Mouse (Mus musculus): ENCODE measurements at regions not wholly inside any gene's neighbourhood (a gene's known extent, or its start where the extent isn't known, plus 50 kb on each side); places are given as distances from the start of the nearest gene placed in this dataset.

DNA sequence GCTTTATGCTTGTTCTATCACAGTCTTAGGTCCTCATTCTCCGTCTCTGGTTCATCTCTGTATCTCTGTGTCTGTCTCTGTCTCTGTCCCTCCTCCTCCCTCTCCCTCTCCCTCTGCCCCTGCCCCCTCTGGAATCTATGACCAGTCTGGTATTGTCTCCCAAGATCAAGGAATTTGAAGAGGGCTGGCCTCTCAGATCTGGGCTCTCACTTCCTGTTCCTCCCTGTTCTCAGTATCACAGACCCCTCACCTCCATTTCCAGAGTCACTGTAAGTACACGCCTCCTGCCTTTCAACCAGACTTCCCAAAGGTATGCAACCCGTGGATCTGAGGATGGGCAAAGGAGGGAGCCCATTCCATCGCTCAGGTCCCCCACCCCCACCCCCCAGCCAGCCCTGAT is 144.7 kb upstream of the Jarid2 start:
- Histone ChIP-seq H3K9ac (ENCODE audit: low read length) (no peak overlapping the region), H3K4me1 (replicated peaks; ENCODE audit: control insufficient read depth, insufficient read depth) (no peaks in the 10 kb centered on the region), H3K36me3 (ENCODE audit: control insufficient read depth, insufficient read depth, low read length) (no peaks in the 10 kb centered on the region), H3K4me2 (replicated peaks; ENCODE audit: low read depth) (no peak overlapping the region), H3K9me3 (ENCODE audit: control insufficient read depth, low read length) (no peaks in the 10 kb centered on the region), H3K27me3 (ENCODE audit: control insufficient read depth, insufficient read depth, low read length) (no peaks in the 10 kb centered on the region), H3K4me3 (ENCODE audit: low read depth, low read length) (no peak overlapping the region), H3K27ac (replicated peaks) (no peak overlapping the region)
- DNase-seq (ENCODE audit: low spot score) (no peak), ATAC-seq (ENCODE audit: low FRiP score, low TSS enrichment) (no peak)
- WGBS = 86% methylated on average over 2 of the region's 4 CpGs
- TF ChIP-seq CTCF (IDR thresholded peaks at IDR 0.05; ENCODE audit: low read depth) = no peak
- TF ChIP-seq EP300 (optimal IDR thresholded peaks at IDR 0.05) = no peak

- 53% methylated on average over 4 of the region's 4 CpGs for WGBS
Observed at GRCm38 (mm10) chr13:44587846-44588245, 141.4 kb upstream of the Jarid2 start.

DNA sequence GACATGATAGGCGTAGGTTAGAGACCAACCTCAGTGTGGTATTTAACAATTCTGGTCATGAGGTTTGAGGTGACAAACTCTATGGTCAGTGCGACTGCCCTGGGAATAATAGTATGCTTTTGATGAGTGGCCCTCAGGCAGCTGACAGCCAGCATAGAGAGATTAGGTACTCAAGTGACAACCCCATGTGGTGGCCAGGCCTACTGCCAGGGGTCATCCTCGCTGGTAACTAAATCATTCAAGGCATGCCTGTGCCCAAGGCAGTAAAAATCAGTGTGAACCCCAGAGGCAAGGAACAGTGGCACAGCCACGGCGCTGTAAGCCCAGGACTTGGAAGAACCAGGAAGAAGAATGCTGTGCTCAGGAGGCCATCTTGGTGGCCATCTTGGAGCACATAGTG is 134.6 kb upstream of the Jarid2 start:
- H3K36me3 ChIP-seq (ENCODE audit: control insufficient read depth, insufficient read depth, low read length) = no peaks in the 10 kb centered on the region
- no peaks in the 10 kb centered on the region for H3K27me3 ChIP-seq (ENCODE audit: control insufficient read depth, insufficient read depth, low read length)
- 91% methylated on average over 5 of the region's 5 CpGs for WGBS
- no peaks in the 10 kb centered on the region for H3K9me3 ChIP-seq (ENCODE audit: control insufficient read depth, low read length)
- H3K9ac ChIP-seq (ENCODE audit: low read length) = no peak overlapping the region
- DNase-seq (ENCODE audit: low spot score) (no peak), ATAC-seq (ENCODE audit: low FRiP score, low TSS enrichment) (no peak)
- no peak overlapping the region for H3K4me2 ChIP-seq (replicated peaks; ENCODE audit: low read depth)
- TF ChIP-seq CTCF (IDR thresholded peaks at IDR 0.05; ENCODE audit: low read depth) (no peak), EP300 (optimal IDR thresholded peaks at IDR 0.05) (no peak)
- H3K4me3 ChIP-seq (ENCODE audit: low read depth, low read length) = no peak overlapping the region
- H3K4me1 ChIP-seq (replicated peaks; ENCODE audit: control insufficient read depth, insufficient read depth) = no peaks in the 10 kb centered on the region
- H3K27ac ChIP-seq (replicated peaks) = no peak overlapping the region

More at GRCm38 (mm10) chr13:44587846-44588245, 141.4 kb upstream of the Jarid2 start:
- no peaks in the 10 kb centered on the region for H3K9me3 ChIP-seq (ENCODE audit: control insufficient read depth, low read length)
- H3K4me3 ChIP-seq (ENCODE audit: low read depth, low read length) = no peak overlapping the region
- no peak overlapping the region for H3K27ac ChIP-seq (replicated peaks)
- no peak overlapping the region for H3K4me2 ChIP-seq (replicated peaks; ENCODE audit: low read depth)
- no peaks in the 10 kb centered on the region for H3K4me1 ChIP-seq (replicated peaks; ENCODE audit: control insufficient read depth, insufficient read depth)
- H3K36me3 ChIP-seq (ENCODE audit: control insufficient read depth, insufficient read depth, low read length) = no peaks in the 10 kb centered on the region
- ATAC-seq (ENCODE audit: low FRiP score, low TSS enrichment) (no peak), DNase-seq (ENCODE audit: low spot score) (no peak)
- no peak overlapping the region for H3K9ac ChIP-seq (ENCODE audit: low read length)
- TF ChIP-seq CTCF (IDR thresholded peaks at IDR 0.05; ENCODE audit: low read depth) = no peak
- no peaks in the 10 kb centered on the region for H3K27me3 ChIP-seq (ENCODE audit: control insufficient read depth, insufficient read depth, low read length)

DNA sequence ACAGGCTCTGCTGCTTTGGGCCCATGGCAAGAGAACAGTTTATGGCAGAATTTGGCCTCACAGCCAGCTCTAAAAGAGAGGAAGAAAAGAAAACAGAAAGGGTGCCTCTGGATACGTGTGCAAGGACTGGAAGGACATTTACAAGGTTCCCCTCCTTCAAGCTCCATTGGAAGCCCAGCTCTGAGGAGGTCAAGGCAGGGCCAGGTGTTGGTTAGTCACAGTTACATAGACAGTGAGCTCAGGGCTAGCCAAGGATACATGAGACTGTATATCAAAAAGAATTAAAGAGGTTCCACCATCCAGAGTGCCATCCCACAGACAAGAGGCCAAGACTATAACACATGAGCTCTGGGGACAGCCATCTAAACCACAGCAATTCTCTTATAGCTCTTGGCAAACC is 131.6 kb upstream of the Jarid2 start:
- no peaks in the 10 kb centered on the region for H3K4me1 ChIP-seq (replicated peaks; ENCODE audit: control insufficient read depth, insufficient read depth)
- WGBS = 80% methylated on average over 1 of the region's 1 CpGs

DNA sequence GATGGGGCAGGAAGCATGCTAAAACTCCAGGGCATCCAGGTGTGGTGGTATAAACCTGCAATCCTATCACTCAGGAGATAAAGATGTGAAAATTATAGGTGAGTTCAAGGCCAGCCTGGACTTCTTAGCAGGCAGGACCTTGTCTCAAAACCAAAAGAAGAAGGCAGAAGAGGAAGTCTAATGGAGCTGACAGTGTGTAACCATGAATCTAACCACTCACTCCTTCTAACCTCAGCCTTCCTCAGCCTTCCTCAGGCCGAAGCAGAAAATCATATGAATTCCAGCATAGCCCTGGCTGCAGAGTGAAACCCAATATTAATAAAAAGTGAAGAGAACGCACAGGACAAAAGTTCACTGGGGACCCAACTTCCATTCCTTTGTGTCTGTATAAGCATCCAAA is 128.2 kb upstream of the Jarid2 start:
- 89% methylated on average over 2 of the region's 2 CpGs for WGBS
- DNase-seq (ENCODE audit: low spot score) = no peak
- no peak overlapping the region for H3K27ac ChIP-seq (replicated peaks)

More for the DNA sequence above, 131.6 kb upstream of the Jarid2 start:
- TF ChIP-seq CTCF (IDR thresholded peaks at IDR 0.05; ENCODE audit: low read depth) (no peak), EP300 (optimal IDR thresholded peaks at IDR 0.05) (no peak)
- no peak overlapping the region for H3K9ac ChIP-seq (ENCODE audit: low read length)
- no peaks in the 10 kb centered on the region for H3K36me3 ChIP-seq (ENCODE audit: control insufficient read depth, insufficient read depth, low read length)
- no peak for ATAC-seq (ENCODE audit: low FRiP score, low TSS enrichment)
- no peak overlapping the region for H3K4me3 ChIP-seq (ENCODE audit: low read depth, low read length)
- DNase-seq (ENCODE audit: low spot score) = no peak
- no peak overlapping the region for H3K27ac ChIP-seq (replicated peaks)
- no peaks in the 10 kb centered on the region for H3K27me3 ChIP-seq (ENCODE audit: control insufficient read depth, insufficient read depth, low read length)
- no peaks in the 10 kb centered on the region for H3K9me3 ChIP-seq (ENCODE audit: control insufficient read depth, low read length)
- no peak overlapping the region for H3K4me2 ChIP-seq (replicated peaks; ENCODE audit: low read depth)

GRCm38 (mm10) chr13:44602658-44603057 is 126.6 kb upstream of the Jarid2 start:
- 42% methylated on average over 6 of the region's 6 CpGs for WGBS
- no peaks in the 10 kb centered on the region for H3K9me3 ChIP-seq (ENCODE audit: control insufficient read depth, low read length)
- H3K36me3 ChIP-seq (ENCODE audit: control insufficient read depth, insufficient read depth, low read length) = no peaks in the 10 kb centered on the region
- H3K27ac ChIP-seq (replicated peaks) = no peak overlapping the region
- no peak overlapping the region for H3K4me2 ChIP-seq (replicated peaks; ENCODE audit: low read depth)
- no peak overlapping the region for H3K4me3 ChIP-seq (ENCODE audit: low read depth, low read length)
- no peaks in the 10 kb centered on the region for H3K27me3 ChIP-seq (ENCODE audit: control insufficient read depth, insufficient read depth, low read length)
- no peak for ATAC-seq (ENCODE audit: low FRiP score, low TSS enrichment)
- no peak overlapping the region for H3K9ac ChIP-seq (ENCODE audit: low read length)
- TF ChIP-seq EP300 (optimal IDR thresholded peaks at IDR 0.05) = no peak
- no peak for TF ChIP-seq CTCF (IDR thresholded peaks at IDR 0.05; ENCODE audit: low read depth)
- no peaks in the 10 kb centered on the region for H3K4me1 ChIP-seq (replicated peaks; ENCODE audit: control insufficient read depth, insufficient read depth)
- DNase-seq (ENCODE audit: low spot score) = no peak

More for the DNA sequence above, 128.2 kb upstream of the Jarid2 start:
- no peaks in the 10 kb centered on the region for H3K4me1 ChIP-seq (replicated peaks; ENCODE audit: control insufficient read depth, insufficient read depth)
- TF ChIP-seq CTCF (IDR thresholded peaks at IDR 0.05; ENCODE audit: low read depth) (no peak), EP300 (optimal IDR thresholded peaks at IDR 0.05) (no peak)
- no peak overlapping the region for H3K4me3 ChIP-seq (ENCODE audit: low read depth, low read length)
- no peak overlapping the region for H3K4me2 ChIP-seq (replicated peaks; ENCODE audit: low read depth)
- H3K9ac ChIP-seq (ENCODE audit: low read length) = no peak overlapping the region
- no peaks in the 10 kb centered on the region for H3K36me3 ChIP-seq (ENCODE audit: control insufficient read depth, insufficient read depth, low read length)
- ATAC-seq (ENCODE audit: low FRiP score, low TSS enrichment) = no peak
- H3K27me3 ChIP-seq (ENCODE audit: control insufficient read depth, insufficient read depth, low read length) = no peaks in the 10 kb centered on the region
- H3K9me3 ChIP-seq (ENCODE audit: control insufficient read depth, low read length) = no peaks in the 10 kb centered on the region

All from stomach, postnatal 0 days (tissue).